Mouse (Mus musculus): ENCODE measurements around the gene Pecam1.

GRCm38 (mm10) chr11:106623629-106624028, 126.8 kb downstream of the Pecam1 start:
- TF ChIP-seq CTCF (IDR thresholded peaks at IDR 0.05; ENCODE audit: control insufficient read depth, insufficient read depth, insufficient read length), result no peak
- no peak for TF ChIP-seq USF1 (IDR thresholded peaks at IDR 0.05; ENCODE audit: low read depth)
- TF ChIP-seq FOSL1 (IDR thresholded peaks at IDR 0.05; ENCODE audit: insufficient read depth, low read length, poor library complexity, severe bottlenecking), result no peak

Measured in C2C12 (cell line).